Mouse (Mus musculus): ENCODE measurements around the gene Nell2. TPM values are rescaled to one million over a fixed set of nuclear protein-coding genes. Genes with fewer than 3 reads are reported as not detected.
A peak's percentile ranks its signal among the peaks of the same experiment; 100 is the strongest.

Gene Nell2
- polyA plus RNA-seq, 1 experiment from 2014 or later: 95.4 TPM

- H3K9me3 ChIP-seq (ENCODE audit: control insufficient read depth, low read length): no peaks in the 10 kb centered on the region
- H3K4me1 ChIP-seq (replicated peaks; ENCODE audit: control insufficient read depth, insufficient read depth, low read length): no peaks in the 10 kb centered on the region
- WGBS: 65% methylated on average over 3 of the region's 3 CpGs
These were observed 371.5 kb downstream of the Nell2 start for GRCm38 (mm10) chr15:95156828-95157227.

GRCm38 (mm10) chr15:95145118-95145517 is 383.2 kb downstream of the Nell2 start:
- no peaks in the 10 kb centered on the region for H3K36me3 ChIP-seq (ENCODE audit: control insufficient read depth, insufficient read depth, low read length)
- H3K9ac ChIP-seq (ENCODE audit: low read depth, low read length): no peak overlapping the region
- 77% methylated on average over 2 of the region's 2 CpGs for WGBS
- no peaks in the 10 kb centered on the region for H3K4me1 ChIP-seq (replicated peaks; ENCODE audit: control insufficient read depth, insufficient read depth, low read length)
- no peak overlapping the region for H3K4me2 ChIP-seq (replicated peaks; ENCODE audit: low read depth, low read length)
- no peaks in the 10 kb centered on the region for H3K9me3 ChIP-seq (ENCODE audit: control insufficient read depth, low read length)
- no peak overlapping the region for H3K27ac ChIP-seq (ENCODE audit: low read depth, low read length)
- DNase-seq (ENCODE audit: low spot score): no peak
- no peak overlapping the region for H3K4me3 ChIP-seq (ENCODE audit: low read depth, low read length)
- no peak for ATAC-seq (ENCODE audit: low FRiP score)
- H3K27me3 ChIP-seq (ENCODE audit: control insufficient read depth, insufficient read depth, low read length): no peaks in the 10 kb centered on the region

More at GRCm38 (mm10) chr15:95156828-95157227, 371.5 kb downstream of the Nell2 start:
- ATAC-seq (ENCODE audit: low FRiP score): no peak
- H3K4me3 ChIP-seq (ENCODE audit: low read depth, low read length): no peak overlapping the region
- H3K4me2 ChIP-seq (replicated peaks; ENCODE audit: low read depth, low read length): no peak overlapping the region
- H3K27ac ChIP-seq (ENCODE audit: low read depth, low read length): no peak overlapping the region
- no peak overlapping the region for H3K9ac ChIP-seq (ENCODE audit: low read depth, low read length)
- H3K27me3 ChIP-seq (ENCODE audit: control insufficient read depth, insufficient read depth, low read length): no peaks in the 10 kb centered on the region
- no peaks in the 10 kb centered on the region for H3K36me3 ChIP-seq (ENCODE audit: control insufficient read depth, insufficient read depth, low read length)
- DNase-seq (ENCODE audit: low spot score): no peak

GRCm38 (mm10) chr15:95144131-95144530 is 384.2 kb downstream of the Nell2 start:
- Histone ChIP-seq H3K36me3 (ENCODE audit: control insufficient read depth, insufficient read depth, low read length) (no peaks in the 10 kb centered on the region), H3K4me3 (ENCODE audit: low read depth, low read length) (no peak overlapping the region), H3K27me3 (ENCODE audit: control insufficient read depth, insufficient read depth, low read length) (no peaks in the 10 kb centered on the region), H3K4me1 (replicated peaks; ENCODE audit: control insufficient read depth, insufficient read depth, low read length) (no peaks in the 10 kb centered on the region), H3K9ac (ENCODE audit: low read depth, low read length) (no peak overlapping the region), H3K4me2 (replicated peaks; ENCODE audit: low read depth, low read length) (no peak overlapping the region), H3K27ac (ENCODE audit: low read depth, low read length) (no peak overlapping the region), H3K9me3 (ENCODE audit: control insufficient read depth, low read length) (no peaks in the 10 kb centered on the region)
- DNase-seq (ENCODE audit: low spot score) (no peak), ATAC-seq (ENCODE audit: low FRiP score) (no peak)
- WGBS: 84% methylated on average over 2 of the region's 2 CpGs

GRCm38 (mm10) chr15:95138709-95139409 is 389.5 kb downstream of the Nell2 start:
- Histone ChIP-seq H3K27ac (ENCODE audit: low read depth, low read length) (no peak overlapping the region), H3K9ac (ENCODE audit: low read depth, low read length) (no peak overlapping the region), H3K27me3 (ENCODE audit: control insufficient read depth, insufficient read depth, low read length) (no peaks in the 10 kb centered on the region), H3K4me2 (replicated peaks; ENCODE audit: low read depth, low read length) (no peak overlapping the region), H3K4me3 (ENCODE audit: low read depth, low read length) (no peak overlapping the region), H3K36me3 (ENCODE audit: control insufficient read depth, insufficient read depth, low read length) (no peaks in the 10 kb centered on the region), H3K4me1 (replicated peaks; ENCODE audit: control insufficient read depth, insufficient read depth, low read length) (no peaks in the 10 kb centered on the region), H3K9me3 (ENCODE audit: control insufficient read depth, low read length) (no peaks in the 10 kb centered on the region)
- 82% methylated on average over 12 of the region's 12 CpGs for WGBS
- no peak for DNase-seq (ENCODE audit: low spot score)
- ATAC-seq (ENCODE audit: low FRiP score): no peak

- H3K27me3 ChIP-seq (ENCODE audit: control insufficient read depth, insufficient read depth, low read length): no peaks in the 10 kb centered on the region
- H3K36me3 ChIP-seq (ENCODE audit: control insufficient read depth, insufficient read depth, low read length): no peaks in the 10 kb centered on the region
- H3K4me3 ChIP-seq (ENCODE audit: low read depth, low read length): no peak overlapping the region
- 79% methylated on average over 10 of the region's 10 CpGs for WGBS
- H3K9me3 ChIP-seq (ENCODE audit: control insufficient read depth, low read length): no peaks in the 10 kb centered on the region
- H3K9ac ChIP-seq (ENCODE audit: low read depth, low read length): no peak overlapping the region
- H3K27ac ChIP-seq (ENCODE audit: low read depth, low read length): no peak overlapping the region
- DNase-seq (ENCODE audit: low spot score): no peak
- no peak for ATAC-seq (ENCODE audit: low FRiP score)
- no peaks in the 10 kb centered on the region for H3K4me1 ChIP-seq (replicated peaks; ENCODE audit: control insufficient read depth, insufficient read depth, low read length)
- no peak overlapping the region for H3K4me2 ChIP-seq (replicated peaks; ENCODE audit: low read depth, low read length)
These were observed 391.1 kb downstream of the Nell2 start for GRCm38 (mm10) chr15:95137018-95137810.

GRCm38 (mm10) chr15:95135926-95136609 is 392.3 kb downstream of the Nell2 start:
- H3K36me3 ChIP-seq (ENCODE audit: control insufficient read depth, insufficient read depth, low read length): no peaks in the 10 kb centered on the region
- H3K9me3 ChIP-seq (ENCODE audit: control insufficient read depth, low read length): no peaks in the 10 kb centered on the region
- no peaks in the 10 kb centered on the region for H3K4me1 ChIP-seq (replicated peaks; ENCODE audit: control insufficient read depth, insufficient read depth, low read length)
- no peak overlapping the region for H3K4me3 ChIP-seq (ENCODE audit: low read depth, low read length)
- no peak overlapping the region for H3K4me2 ChIP-seq (replicated peaks; ENCODE audit: low read depth, low read length)
- no peaks in the 10 kb centered on the region for H3K27me3 ChIP-seq (ENCODE audit: control insufficient read depth, insufficient read depth, low read length)
- no peak overlapping the region for H3K9ac ChIP-seq (ENCODE audit: low read depth, low read length)
- ATAC-seq (ENCODE audit: low FRiP score): peak; percentile 35; the same call in 1 of the 2 replicates
- no peak overlapping the region for H3K27ac ChIP-seq (ENCODE audit: low read depth, low read length)
- DNase-seq (ENCODE audit: low spot score): no peak
- 91% methylated on average over 17 of the region's 17 CpGs for WGBS

GRCm38 (mm10) chr15:95131401-95131800 is 397.0 kb downstream of the Nell2 start:
- Histone ChIP-seq H3K27me3 (ENCODE audit: control insufficient read depth, insufficient read depth, low read length) (no peaks in the 10 kb centered on the region), H3K36me3 (ENCODE audit: control insufficient read depth, insufficient read depth, low read length) (no peaks in the 10 kb centered on the region), H3K4me3 (ENCODE audit: low read depth, low read length) (no peak overlapping the region), H3K4me1 (replicated peaks; ENCODE audit: control insufficient read depth, insufficient read depth, low read length) (no peaks in the 10 kb centered on the region), H3K27ac (ENCODE audit: low read depth, low read length) (no peak overlapping the region), H3K9ac (ENCODE audit: low read depth, low read length) (no peak overlapping the region), H3K9me3 (ENCODE audit: control insufficient read depth, low read length) (no peaks in the 10 kb centered on the region), H3K4me2 (replicated peaks; ENCODE audit: low read depth, low read length) (no peak overlapping the region)
- WGBS: 68% methylated on average over 4 of the region's 4 CpGs
- DNase-seq (ENCODE audit: low spot score): no peak
- no peak for ATAC-seq (ENCODE audit: low FRiP score)

GRCm38 (mm10) chr15:95108626-95109025 is 419.7 kb downstream of the Nell2 start:
- H3K4me1 ChIP-seq (replicated peaks; ENCODE audit: control insufficient read depth, insufficient read depth, low read length): no peaks in the 10 kb centered on the region
- H3K9me3 ChIP-seq (ENCODE audit: control insufficient read depth, low read length): no peaks in the 10 kb centered on the region
- no peak overlapping the region for H3K27ac ChIP-seq (ENCODE audit: low read depth, low read length)
- no peak overlapping the region for H3K4me2 ChIP-seq (replicated peaks; ENCODE audit: low read depth, low read length)
- no peak for ATAC-seq (ENCODE audit: low FRiP score)
- no peaks in the 10 kb centered on the region for H3K36me3 ChIP-seq (ENCODE audit: control insufficient read depth, insufficient read depth, low read length)
- no peak overlapping the region for H3K9ac ChIP-seq (ENCODE audit: low read depth, low read length)
- no peak for DNase-seq (ENCODE audit: low spot score)
- H3K4me3 ChIP-seq (ENCODE audit: low read depth, low read length): no peak overlapping the region
- H3K27me3 ChIP-seq (ENCODE audit: control insufficient read depth, insufficient read depth, low read length): no peaks in the 10 kb centered on the region
- WGBS: 82% methylated on average over 4 of the region's 4 CpGs
